Mouse (Mus musculus): ENCODE measurements at regions not wholly inside any gene's neighbourhood (a gene's known extent, or its start where the extent isn't known, plus 50 kb on each side); places are given as distances from the start of the nearest gene placed in this dataset.

DNA sequence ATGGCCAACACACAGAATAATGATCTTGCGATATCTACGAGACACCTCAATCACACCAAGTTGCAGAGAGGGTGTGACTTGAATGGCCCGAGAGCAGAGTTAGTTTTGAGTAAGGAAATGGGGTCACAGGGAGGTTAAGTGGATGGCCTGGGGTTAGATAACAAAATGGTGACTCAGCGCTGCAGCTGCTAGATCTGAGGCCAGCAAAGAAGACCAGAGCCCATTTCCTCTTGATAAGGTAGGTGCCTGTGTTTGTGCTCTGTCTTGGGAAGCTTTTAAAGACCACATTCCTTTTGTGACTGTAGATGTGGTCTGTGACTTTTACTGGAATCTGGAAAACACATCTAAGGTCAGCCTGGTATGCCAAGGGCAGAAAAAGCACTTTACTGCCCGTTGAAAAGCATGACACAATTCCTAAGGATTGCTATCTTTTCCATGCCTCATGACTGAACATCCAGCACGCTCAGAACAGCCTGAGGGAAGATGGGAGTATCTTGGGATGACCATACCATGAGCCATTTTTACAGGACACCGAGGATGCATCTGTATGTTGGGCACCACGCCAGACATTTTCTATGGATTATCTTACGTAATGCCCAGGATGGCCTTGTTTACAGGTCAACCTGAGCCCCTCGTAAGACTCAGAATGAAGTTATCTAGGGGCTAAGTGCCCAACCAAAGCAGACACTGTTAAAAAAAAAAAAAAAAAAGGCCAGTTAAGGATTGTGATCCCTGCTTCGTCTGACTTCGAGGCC is 148.7 kb upstream of the Prickle1 start:
- no peak for DNase-seq (ENCODE audit: low read depth, low spot score)
- 42% methylated on average over 12 of the region's 12 CpGs for WGBS

DNA sequence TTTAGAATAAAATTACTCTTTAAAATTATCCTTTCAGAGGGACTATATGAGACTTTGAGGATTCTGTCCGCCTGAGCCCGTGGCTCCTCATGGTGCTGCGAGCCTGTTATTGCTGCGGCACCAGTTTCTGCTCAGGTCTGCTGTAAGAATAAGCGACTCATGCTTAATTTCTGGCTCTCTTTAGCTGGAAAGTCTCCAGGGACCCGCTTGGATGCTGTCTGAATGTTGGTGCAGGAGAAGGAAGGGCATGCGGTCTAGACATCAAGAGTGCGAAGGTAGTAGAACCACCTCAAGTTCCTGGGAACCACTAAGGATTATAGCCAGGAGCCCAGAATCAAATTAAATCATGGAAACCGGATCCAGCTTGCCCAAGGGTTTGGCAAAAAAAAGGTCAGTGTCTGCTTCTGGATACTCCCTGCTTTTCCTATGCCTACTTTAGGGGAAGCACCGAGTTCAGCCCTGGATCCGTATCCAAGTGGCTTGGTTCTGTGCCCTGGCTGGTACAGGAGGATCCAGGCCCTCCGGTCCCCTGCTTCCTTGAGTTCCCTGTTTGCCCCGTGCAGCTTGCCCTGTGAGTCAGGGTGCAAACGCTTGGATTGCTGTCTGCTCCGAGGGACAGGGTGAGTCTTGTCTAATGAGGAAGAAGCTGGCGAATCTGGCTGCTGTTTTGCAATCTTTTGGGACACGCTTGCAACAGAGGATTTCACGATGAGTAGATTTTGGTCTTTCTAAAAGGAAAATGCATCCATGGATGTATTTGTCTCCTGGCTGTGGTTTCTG is 138.2 kb upstream of the Prickle1 start:
- 74% methylated on average over 18 of the region's 18 CpGs for WGBS
- no peak for DNase-seq (ENCODE audit: low read depth, low spot score)

DNA sequence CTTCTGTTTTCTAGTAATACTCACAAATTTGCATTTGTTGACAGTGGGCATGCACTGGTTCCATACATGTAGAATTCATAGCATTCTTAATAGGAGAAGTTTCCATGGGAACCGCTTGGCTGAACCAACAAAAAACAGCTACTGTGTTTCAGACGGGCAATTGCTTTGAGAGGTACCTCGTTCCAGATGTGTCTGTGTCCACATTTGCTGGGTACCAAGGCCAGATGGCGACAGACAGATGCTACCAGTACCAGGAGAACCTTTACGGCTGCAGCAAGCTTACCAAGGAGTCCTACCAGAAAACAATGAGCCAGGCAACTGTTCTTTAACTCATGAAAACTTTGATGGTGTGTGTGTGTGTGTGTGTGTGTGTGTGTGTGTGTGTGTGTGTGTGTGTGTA is 137.1 kb upstream of the Prickle1 start:
- DNase-seq (ENCODE audit: low read depth, low spot score): no peak
- 78% methylated on average over 5 of the region's 5 CpGs for WGBS

DNA sequence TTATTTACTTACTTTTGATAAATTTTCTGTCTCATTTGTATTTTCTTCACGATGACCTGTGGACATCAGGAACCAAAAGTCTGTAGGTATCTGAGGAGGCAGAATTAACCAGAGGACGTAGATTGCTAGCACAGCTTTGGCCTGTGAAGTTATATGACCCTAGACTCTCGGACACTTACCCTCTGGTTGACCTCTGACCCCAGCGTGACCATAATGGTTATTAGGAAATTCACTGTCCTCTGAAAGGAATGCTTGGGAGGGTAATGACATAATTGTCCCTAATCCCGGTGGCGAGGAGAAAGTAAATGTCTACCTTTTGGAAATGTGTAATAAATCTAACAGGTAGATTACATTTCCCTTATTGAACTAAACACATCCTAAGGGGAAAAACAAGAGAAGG is 135.5 kb upstream of the Prickle1 start:
- no peak for DNase-seq (ENCODE audit: low read depth, low spot score)
- WGBS: 49% methylated on average over 6 of the region's 6 CpGs

DNA sequence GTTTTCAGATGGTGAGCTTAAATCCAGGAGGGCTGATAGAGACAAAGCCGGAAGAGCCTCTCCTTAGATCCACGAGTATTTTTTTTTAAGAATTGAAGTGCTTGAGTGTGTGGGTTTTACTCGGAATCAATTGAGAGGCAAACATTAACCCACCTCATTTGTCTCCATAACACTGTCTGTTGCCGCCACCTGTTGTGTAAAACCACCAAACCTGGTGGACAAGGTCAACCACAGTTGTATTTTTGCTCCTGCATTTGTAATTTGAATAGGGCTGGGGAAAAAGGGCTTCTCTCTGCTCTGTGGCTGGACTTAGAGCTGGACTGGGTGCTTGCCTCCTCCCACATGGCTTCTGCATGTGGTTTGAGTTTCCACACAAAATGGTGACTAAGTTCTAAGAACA is 119.8 kb upstream of the Prickle1 start:
- WGBS: 67% methylated on average over 4 of the region's 4 CpGs
- no peak for DNase-seq (ENCODE audit: low read depth, low spot score)

DNA sequence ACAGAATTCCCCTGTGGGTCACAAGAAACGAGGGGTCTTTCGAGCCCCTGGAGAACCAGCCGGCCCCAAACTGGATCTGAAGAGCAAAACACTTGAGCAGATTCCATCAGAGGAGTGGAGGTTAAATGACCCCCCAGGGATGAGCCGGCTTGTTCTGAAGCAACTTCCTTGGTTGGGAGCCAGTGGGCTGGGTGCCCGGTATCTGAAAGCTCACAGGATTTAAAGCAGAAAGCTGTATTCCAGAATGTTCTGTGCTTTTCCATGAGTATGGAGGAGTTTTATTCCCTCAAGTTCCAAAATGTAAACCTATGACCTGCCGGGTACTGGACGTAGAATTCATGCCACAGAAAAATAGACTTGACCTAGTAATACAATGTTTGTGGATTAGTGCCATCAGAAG is 117.7 kb upstream of the Prickle1 start:
- WGBS: 36% methylated on average over 7 of the region's 7 CpGs
- no peak for DNase-seq (ENCODE audit: low read depth, low spot score)

DNA sequence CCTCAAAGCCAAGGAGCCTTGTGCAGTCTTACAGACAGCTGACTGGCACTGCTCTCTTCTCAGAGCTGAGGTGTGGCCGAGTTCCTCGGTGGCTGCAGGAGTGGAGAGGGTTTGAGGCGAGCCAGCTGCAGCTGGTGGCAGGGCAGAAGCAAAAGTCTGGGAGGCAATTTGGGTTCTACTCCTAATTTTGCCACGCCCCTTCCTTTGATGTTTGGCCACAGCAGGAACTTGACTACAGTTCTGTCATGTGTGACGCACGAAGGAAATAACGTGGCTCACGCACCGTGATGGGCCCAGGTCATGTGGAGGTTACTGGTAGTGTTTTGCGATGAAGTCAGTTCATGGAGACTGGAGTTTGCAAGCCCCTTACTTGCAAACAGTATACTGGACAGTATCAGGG is 116.9 kb upstream of the Prickle1 start:
- no peak for DNase-seq (ENCODE audit: low read depth, low spot score)
- WGBS: 34% methylated on average over 10 of the region's 10 CpGs

DNA sequence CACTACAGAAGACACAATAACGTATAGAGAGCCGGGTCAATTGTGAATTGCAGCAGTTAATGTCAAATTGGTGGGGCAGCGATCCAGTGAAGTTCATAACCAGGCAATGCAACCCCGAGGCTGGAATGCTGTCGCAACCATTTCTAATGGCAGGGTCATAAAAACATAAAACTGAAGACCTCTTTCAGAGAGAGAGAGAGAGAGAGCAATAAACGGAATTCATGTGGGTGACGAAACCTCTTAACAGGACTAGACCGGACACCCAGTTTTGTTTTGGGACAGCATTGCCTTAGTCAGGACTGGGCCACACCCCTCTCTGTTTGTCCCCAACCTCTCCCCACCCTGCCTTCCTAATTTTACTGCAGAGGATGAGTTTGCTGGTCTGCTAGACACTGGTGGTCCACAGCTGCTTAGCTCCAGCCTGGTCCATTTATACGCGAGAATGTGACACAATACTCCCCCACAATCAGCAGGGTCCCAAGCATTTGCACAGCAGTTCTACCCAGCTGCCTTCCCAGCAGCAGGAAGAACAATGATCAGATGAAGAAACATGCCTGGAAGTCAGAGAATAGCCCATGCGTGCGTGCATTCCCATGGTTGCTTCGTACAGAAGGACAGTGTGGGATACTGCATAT is 115.6 kb upstream of the Prickle1 start:
- WGBS: 28% methylated on average over 13 of the region's 13 CpGs
- no peak for DNase-seq (ENCODE audit: low read depth, low spot score)

DNA sequence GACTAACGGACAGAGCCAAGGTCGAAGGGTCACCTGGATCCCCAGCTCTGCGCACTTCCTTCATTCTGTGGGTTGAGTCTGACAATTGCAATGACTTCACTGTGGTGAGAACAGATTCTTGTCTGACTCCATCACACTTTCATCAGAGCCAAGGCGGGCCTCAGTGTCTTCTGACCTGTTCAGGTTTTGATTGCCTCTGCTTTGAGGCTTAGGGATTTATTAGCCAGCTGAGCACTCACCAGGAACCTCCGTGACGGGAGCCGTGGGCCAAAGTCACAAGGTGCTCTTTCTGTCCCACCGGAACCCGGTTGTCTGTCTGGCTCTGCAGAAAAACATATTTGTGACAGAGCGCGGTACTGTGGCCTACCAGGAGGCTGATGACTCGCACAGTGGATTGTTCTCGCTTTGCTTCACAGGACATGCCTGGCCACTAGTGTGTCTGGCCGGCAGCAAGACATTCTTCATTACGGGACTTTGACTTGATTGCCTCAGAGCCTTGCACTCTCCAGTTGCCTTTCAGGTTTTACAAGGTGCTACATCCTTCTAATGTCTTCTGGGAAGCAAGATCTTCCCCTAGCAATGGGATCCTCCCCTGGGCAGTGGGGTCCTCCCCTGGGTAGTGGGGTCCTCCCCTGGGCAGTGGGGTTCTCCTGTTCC is 114.9 kb upstream of the Prickle1 start:
- WGBS: 34% methylated on average over 15 of the region's 15 CpGs
- DNase-seq (ENCODE audit: low read depth, low spot score): no peak

DNA sequence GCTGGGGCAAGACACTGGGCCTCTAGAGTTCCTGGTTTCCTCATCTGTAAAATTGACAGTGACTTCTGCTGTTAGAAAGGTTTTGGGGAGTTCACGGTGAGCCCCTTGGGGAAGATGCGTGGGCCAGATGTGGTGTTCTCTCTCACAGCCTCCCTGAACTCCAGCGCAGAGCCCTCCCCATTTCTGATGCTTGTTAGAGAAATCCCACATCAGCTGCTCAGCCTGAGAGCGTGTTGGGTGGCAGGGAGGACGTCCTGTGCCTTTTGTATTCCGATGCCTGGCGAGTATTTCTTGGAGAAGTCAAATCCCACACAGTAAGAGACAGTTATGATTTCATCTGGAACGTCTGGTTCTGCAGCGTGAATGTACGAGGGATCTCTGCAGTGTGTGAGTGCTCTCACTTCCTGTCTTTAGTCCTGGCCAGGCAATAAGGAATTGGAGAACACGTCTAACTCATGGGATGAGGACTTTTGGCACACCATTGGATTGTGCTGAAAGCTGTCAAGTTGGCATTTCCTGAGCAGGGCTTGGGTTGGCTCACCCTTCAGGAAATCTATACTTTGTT is 110.8 kb upstream of the Prickle1 start:
- 75% methylated on average over 11 of the region's 11 CpGs for WGBS
- no peak for DNase-seq (ENCODE audit: low read depth, low spot score)

DNA sequence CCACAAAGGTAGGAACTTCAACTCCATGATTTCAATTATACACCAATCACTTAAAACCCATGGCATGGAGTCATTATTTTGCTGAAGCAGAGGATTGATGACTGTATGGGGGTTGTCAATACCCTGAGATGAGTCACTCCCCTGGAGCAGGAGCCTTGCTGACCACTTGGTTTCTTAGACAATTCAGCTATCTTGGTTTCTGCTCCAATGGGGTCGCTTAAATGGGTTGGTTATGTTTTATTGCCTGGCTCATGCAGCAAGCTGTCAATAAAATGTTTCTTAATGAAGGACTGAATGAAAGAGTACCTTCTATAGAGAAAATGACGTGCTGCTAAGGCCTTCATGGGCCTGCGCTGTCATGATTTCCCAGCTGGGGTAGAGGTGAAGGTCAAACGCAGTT is 110.0 kb upstream of the Prickle1 start:
- no peak for DNase-seq (ENCODE audit: low read depth, low spot score)
- WGBS: 78% methylated on average over 4 of the region's 4 CpGs

DNA sequence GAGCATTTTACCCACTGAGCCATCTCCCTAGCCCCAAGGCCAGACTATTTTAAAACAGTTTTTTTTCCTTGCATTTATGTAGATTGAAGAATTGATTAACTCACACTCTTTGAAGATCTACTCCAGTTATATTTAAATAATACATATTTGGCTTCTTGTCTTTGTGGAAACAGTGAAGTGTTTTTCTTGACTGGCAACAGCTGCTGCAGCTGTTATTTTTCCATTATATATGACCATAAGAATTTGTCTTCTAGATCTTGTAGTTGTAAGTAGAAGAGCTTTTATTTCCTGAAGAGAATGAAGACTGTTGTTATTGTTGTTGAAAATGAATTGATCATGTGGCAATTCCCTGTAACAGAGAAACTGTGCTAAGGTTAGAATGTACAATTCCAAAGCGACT is 109.4 kb upstream of the Prickle1 start:
- 92% methylated on average over 1 of the region's 1 CpGs for WGBS
- DNase-seq (ENCODE audit: low read depth, low spot score): no peak

DNA sequence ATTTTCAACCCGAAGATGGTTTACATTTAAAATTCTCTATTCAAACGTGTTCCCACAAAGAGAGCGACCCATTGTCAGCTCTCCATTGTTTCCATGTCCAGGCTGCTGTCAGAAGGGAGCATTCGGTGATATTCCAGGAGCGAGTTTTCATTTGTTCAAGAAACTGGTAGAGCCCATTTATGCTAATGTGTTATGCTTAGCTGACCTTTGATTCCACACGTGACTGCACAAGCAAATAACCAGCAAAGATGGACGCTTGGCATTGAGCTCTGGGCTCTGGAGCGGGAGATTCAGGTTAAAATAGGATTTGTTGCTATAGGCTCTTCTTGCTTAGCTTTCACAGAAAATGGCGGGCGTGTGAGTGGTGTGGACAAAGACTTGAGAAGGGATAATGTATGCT is 105.3 kb upstream of the Prickle1 start:
- WGBS: 90% methylated on average over 10 of the region's 10 CpGs
- DNase-seq (ENCODE audit: low read depth, low spot score): no peak

DNA sequence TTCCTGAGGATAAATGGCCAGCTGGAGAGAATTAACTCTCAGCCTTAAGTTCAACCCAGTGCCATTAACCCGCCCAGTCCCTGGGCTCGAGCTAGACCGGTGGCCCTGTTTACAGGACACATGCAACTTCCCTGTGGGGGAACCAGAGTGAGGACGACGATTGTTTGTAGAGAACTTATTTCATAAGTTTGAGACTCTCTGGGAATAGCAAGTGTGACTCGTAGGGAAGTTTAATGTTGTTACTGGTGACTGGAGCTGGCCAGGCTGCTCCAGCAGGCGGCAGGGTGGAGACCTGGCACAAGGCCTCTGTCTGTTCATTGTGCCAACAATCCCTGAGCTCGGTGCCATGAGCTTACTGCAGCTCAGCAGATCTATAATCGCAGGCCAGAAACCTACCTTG is 104.3 kb upstream of the Prickle1 start:
- 25% methylated on average over 9 of the region's 9 CpGs for WGBS
- no peak for DNase-seq (ENCODE audit: low read depth, low spot score)

DNA sequence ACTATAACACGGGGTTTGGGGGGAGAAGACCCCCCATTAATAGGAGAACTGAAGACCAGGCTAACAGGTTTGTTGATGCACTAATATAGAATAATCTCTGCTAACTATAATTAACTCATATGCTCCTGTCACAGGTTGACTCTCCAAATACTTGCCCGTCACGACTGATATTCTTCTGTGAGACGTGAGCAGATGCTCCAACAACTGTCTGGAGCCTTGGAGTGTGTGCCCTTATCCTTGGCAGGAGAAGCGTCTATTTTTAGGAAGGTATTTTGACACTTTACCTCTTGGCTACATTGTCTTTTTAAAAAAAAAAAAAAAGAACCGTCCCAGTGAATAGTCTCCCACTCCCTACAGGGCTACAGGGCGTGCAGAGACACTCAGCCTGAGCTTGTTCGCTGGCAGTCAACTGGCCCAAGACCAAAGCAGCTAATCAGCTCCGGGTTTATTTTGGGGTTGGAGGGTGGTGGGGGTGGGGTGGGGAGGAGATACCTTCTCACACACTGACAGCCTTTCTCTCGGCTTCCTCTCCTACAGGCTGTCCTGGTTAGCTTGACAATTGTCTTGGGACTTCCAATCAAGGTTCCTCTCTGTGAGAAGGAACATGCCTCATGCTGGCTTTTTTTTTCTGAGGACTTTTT is 102.6 kb upstream of the Prickle1 start:
- 48% methylated on average over 10 of the region's 10 CpGs for WGBS
- DNase-seq (ENCODE audit: low read depth, low spot score): no peak

DNA sequence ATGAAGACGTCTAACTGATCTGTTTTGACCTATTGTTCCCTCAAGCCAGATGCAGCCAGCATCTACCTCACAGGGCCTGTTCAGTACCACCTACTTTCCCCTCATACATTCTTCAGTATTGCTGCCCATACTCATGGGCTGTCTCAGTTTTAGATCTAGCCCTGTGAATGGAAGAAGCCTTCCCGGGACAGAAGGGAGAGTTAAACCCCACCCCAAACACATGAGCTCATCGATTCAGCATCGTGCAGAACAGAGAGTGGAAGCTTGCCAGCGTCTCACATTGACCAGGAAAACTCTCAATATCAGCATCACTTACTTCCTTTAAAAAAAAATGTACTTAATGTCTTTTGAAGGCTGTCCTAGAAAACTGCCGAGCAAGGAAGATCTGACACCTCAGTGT is 95.0 kb upstream of the Prickle1 start:
- no peak for DNase-seq (ENCODE audit: low read depth, low spot score)
- 36% methylated on average over 6 of the region's 6 CpGs for WGBS

DNA sequence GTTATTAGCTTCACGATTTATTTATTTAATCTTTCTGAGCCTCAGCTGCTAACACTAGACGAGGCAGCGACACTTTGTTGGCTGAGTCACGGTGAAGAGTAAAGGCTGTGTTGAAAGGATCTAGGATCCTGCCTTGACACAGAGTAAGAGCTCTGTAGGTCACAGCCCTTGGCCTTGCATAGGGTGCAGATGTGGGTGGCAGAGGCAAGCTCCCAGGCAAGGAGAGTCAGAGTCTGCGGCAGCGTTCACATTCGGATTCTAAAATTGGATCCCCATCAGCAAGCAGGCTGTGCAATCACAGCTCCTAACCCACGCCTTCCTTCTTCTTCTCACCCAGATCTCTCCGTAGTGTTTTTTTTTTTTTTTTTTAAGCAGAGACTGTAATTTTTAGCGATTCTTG is 94.3 kb upstream of the Prickle1 start:
- no peak for DNase-seq (ENCODE audit: low read depth, low spot score)
- WGBS: 73% methylated on average over 10 of the region's 10 CpGs

DNA sequence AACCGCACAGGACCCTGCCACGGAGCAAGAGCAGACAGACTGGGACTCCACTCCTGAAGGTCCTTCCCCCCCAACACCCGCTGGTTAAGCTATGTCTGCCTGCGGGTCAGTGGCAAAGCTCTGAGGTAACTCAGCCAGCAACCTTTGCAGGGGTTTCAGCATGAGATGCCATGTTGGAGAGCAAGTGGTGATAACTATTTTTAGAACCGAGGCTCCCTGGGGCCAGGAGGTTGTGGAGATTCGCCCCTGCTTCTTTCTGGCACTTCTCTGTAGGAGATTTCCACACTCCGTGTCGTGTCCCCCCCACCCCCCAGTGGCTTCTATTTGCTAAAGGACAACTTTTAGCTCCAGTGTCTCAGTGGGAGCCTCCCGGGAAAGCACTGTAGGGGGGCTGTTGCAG is 90.7 kb upstream of the Prickle1 start:
- DNase-seq (ENCODE audit: low read depth, low spot score): no peak
- 61% methylated on average over 9 of the region's 9 CpGs for WGBS

DNA sequence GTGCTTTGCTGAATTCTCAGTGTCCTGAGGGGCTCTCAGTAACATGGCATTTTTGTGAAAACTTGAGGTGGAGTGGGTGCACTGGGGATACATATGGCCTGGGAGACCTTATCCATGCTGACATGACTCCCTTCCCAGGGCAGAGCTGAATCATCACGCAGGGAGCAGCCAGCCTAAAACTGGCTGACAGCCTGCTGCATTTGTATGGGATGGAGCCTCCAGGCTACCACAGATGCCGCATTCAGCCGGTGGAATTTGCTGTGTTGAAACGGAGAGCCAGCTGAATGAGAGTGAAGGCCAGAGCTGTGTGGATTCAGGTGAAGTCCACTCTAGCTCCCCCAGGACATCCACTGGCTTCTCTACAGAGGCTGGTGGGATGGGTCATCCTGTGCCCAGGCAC is 85.9 kb upstream of the Prickle1 start:
- WGBS: 73% methylated on average over 4 of the region's 4 CpGs
- DNase-seq (ENCODE audit: low read depth, low spot score): no peak

DNA sequence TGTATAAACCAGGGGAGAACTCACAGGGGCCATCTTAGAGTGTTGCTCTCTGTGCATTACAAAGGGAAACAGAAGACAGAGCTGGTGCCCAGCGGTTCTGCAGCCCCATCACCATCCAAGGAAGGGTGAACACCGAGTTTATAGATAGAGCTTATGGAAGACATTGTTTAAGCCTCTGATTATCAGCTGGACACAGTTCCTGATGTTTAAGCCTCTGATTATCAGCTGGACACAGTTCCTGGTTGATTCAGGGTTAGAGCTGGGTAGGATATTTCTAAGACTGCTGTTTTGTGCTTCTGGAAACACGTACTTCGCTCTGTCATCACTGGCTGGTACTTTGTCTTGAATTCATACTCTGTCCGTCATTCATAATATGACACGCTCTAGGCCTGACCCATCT is 79.9 kb upstream of the Prickle1 start:
- DNase-seq (ENCODE audit: low read depth, low spot score): no peak
- 94% methylated on average over 6 of the region's 6 CpGs for WGBS

Measured in large intestine, adult 2 months (tissue).